Mouse (Mus musculus): Measurements from ENCODE around the gene Cpa3. TPM values are rescaled to one million over a fixed set of nuclear protein-coding genes. Genes with fewer than 3 reads are reported as not detected.

Cpa3 gene
- polyA plus RNA-seq, 1 experiment from 2014 or later: 0.14 TPM

Small RNA genes lying within 50 kb of the gene (microRNA-seq; reads per million reads assigned to microRNA genes)
- not detected for gene Mir7007

Other genes starting within 250 kb of the Cpa3 start
- gene Hps3, start 206.9 kb downstream of the Cpa3 start, polyA plus RNA-seq (2014; fragmentation: Nextera tagmentation; extraction: Ambion mirVana): 11.1 and 14.3 TPM in 2 replicates
- gene Hltf, start 184.4 kb downstream of the Cpa3 start, polyA plus RNA-seq (2014; fragmentation: Nextera tagmentation; extraction: Ambion mirVana): 22.7 and 29.1 TPM in 2 replicates
- gene Gyg, start 86.9 kb downstream of the Cpa3 start, polyA plus RNA-seq (2014; fragmentation: Nextera tagmentation; extraction: Ambion mirVana): 46.0 and 49.6 TPM in 2 replicates
- gene Cpb1, start 33.6 kb upstream of the Cpa3 start, polyA plus RNA-seq (2014; fragmentation: Nextera tagmentation; extraction: Ambion mirVana): 0.08 TPM in 1 of 2 replicates, not detected in the other
- gene Agtr1b, start 125.0 kb upstream of the Cpa3 start, polyA plus RNA-seq (2014; fragmentation: Nextera tagmentation; extraction: Ambion mirVana): not detected in 2 replicates